In the genomic region with DNA sequence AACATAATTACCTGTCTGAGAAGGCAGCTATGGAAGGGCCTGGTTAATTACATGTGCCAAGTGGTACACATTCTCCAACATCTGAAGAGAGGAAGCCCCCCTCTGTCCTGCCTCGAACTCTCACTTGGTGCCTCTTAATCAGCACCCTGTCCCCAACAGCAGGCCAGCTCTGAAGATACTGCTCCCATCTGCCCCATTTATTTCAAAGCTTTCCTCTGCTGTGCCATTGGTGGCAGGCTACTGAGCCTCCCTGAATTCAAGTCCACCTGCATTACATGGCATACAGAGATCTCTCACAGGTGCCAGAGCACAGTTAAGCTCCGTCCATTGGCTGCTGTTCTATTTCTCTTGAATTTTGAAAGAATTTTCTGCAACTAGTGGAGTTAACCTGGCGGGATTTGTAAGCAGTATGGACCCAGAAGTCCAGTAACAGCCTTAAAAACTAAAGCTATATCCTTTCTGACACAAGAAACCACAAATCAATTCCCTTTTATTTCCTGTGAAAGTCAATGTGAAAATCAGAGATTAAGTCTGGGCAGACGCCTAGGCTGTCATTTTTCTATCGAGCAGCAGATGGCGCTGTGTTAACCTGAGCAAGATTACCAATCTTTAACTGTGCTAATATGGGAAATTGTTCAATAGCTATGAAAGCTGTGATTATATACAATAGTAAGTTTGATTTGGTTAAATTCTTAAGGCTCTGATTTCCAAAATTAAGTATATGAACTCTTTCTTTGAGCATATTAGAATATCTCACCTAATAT, we compare ENCODE assay signal across 8 mouse cellular contexts. TPM values are rescaled to one million over a fixed set of nuclear protein-coding genes. Genes with fewer than 3 reads are reported as not detected.
DNase-seq lines count a peak whose midpoint lies in the region; ATAC-seq and TF ChIP-seq lines count a peak whose summit lies in the region.

No protein-coding gene starts in this region.

- no peak overlapping the region for H3K4me3 ChIP-seq in heart, adult 2 months
- H3K4me3 ChIP-seq in midbrain, embryonic 14.5 days (replicated peaks; ENCODE audit: low read depth, low read length) = no peak overlapping the region
- no peak overlapping the region for H3K4me3 ChIP-seq in midbrain, embryonic 15.5 days
- H3K4me3 ChIP-seq in MEL (ENCODE audit: control insufficient read depth in 1 of 2, insufficient read depth in 1 of 2, low read depth in 2 of 2, low read length in 2 of 2) = no peak overlapping the region
- no peak overlapping the region for H3K4me3 ChIP-seq in embryonic facial prominence, embryonic 11.5 days (ENCODE audit: low read depth, low read length)
- H3K4me3 ChIP-seq in neural tube, embryonic 11.5 days (ENCODE audit: low read depth, low read length) = no peak overlapping the region

- no peaks in the 10 kb centered on the region for H3K36me3 ChIP-seq in heart, adult 2 months (ENCODE audit: control insufficient read depth, insufficient read depth, low read length)
- H3K36me3 ChIP-seq in midbrain, embryonic 14.5 days (ENCODE audit: control insufficient read depth, insufficient read depth, low read length) = no peaks in the 10 kb centered on the region
- no peaks in the 10 kb centered on the region for H3K36me3 ChIP-seq in midbrain, embryonic 15.5 days (replicated peaks)
- H3K36me3 ChIP-seq in MEL (ENCODE audit: control insufficient read depth in 1 of 2, insufficient read depth in 2 of 2, low read length in 2 of 2) = no peaks in the 10 kb centered on the region
- H3K36me3 ChIP-seq in embryonic facial prominence, embryonic 11.5 days (replicated peaks; ENCODE audit: control insufficient read depth, insufficient read depth, low read depth, low read length) = no peaks in the 10 kb centered on the region
- H3K36me3 ChIP-seq in neural tube, embryonic 11.5 days (ENCODE audit: control insufficient read depth, insufficient read depth, low read length) = no peaks in the 10 kb centered on the region

- peak; percentile 37 for TF ChIP-seq RAD21 in MEL (IDR thresholded peaks at IDR 0.05; ENCODE audit: low read depth, low read length)

- H3K9me3 ChIP-seq in midbrain, embryonic 14.5 days (ENCODE audit: control insufficient read depth, low read length) = no peaks in the 10 kb centered on the region
- no peaks in the 10 kb centered on the region for H3K9me3 ChIP-seq in midbrain, embryonic 15.5 days
- H3K9me3 ChIP-seq in MEL (replicated peaks; ENCODE audit: insufficient read depth, low read length) = no peaks in the 10 kb centered on the region
- H3K9me3 ChIP-seq in embryonic facial prominence, embryonic 11.5 days (replicated peaks; ENCODE audit: control insufficient read depth, low read length) = no peaks in the 10 kb centered on the region
- no peaks in the 10 kb centered on the region for H3K9me3 ChIP-seq in neural tube, embryonic 11.5 days (ENCODE audit: control insufficient read depth, low read length)

- no peaks in the 10 kb centered on the region for H3K79me2 ChIP-seq in heart, adult 2 months (replicated peaks; ENCODE audit: control insufficient read depth, insufficient read depth, low read length)
- H3K79me2 ChIP-seq in MEL (ENCODE audit: control insufficient read depth, insufficient read depth, low read length, poor library complexity) = no peaks in the 10 kb centered on the region

- no peak overlapping the region for H3K4me2 ChIP-seq in midbrain, embryonic 14.5 days (ENCODE audit: low read length)
- H3K4me2 ChIP-seq in midbrain, embryonic 15.5 days = no peak overlapping the region
- no peak overlapping the region for H3K4me2 ChIP-seq in embryonic facial prominence, embryonic 11.5 days (ENCODE audit: low read depth, low read length)
- no peak overlapping the region for H3K4me2 ChIP-seq in neural tube, embryonic 11.5 days (ENCODE audit: low read depth)

- no peak for TF ChIP-seq POLR2A in heart, adult 2 months (IDR thresholded peaks at IDR 0.05; ENCODE audit: insufficient read depth, low read depth, low read length)
- TF ChIP-seq POLR2A in MEL (IDR thresholded peaks at IDR 0.05; ENCODE audit: control insufficient read depth in 1 of 2, insufficient read depth in 1 of 2, low read depth in 1 of 2, low read length in 2 of 2, poor library complexity in 1 of 2) = no peak

- H3K27me3 ChIP-seq in heart, adult 2 months (ENCODE audit: control insufficient read depth, insufficient read depth, low read length) = no peaks in the 10 kb centered on the region
- no peaks in the 10 kb centered on the region for H3K27me3 ChIP-seq in midbrain, embryonic 14.5 days (ENCODE audit: control insufficient read depth, insufficient read depth, low read length)
- no peaks in the 10 kb centered on the region for H3K27me3 ChIP-seq in midbrain, embryonic 15.5 days (replicated peaks)
- H3K27me3 ChIP-seq in MEL (ENCODE audit: control insufficient read depth in 1 of 2, insufficient read depth in 2 of 2, low read length in 2 of 2) = no peaks in the 10 kb centered on the region
- H3K27me3 ChIP-seq in embryonic facial prominence, embryonic 11.5 days (ENCODE audit: control insufficient read depth, insufficient read depth, low read length) = no peaks in the 10 kb centered on the region
- no peaks in the 10 kb centered on the region for H3K27me3 ChIP-seq in neural tube, embryonic 11.5 days (ENCODE audit: control insufficient read depth, insufficient read depth, low read length)

- TF ChIP-seq CTCF in heart, adult 2 months (IDR thresholded peaks at IDR 0.05) = peak; percentile 87
- TF ChIP-seq CTCF in MEL (IDR thresholded peaks at IDR 0.05 in 2 of 3, conservative IDR thresholded peaks at IDR 0.05 in 1 of 3; ENCODE audit: control insufficient read depth in 1 of 3, insufficient read depth in 1 of 3, low read depth in 2 of 3, low read length in 3 of 3, poor library complexity in 1 of 3, severe bottlenecking in 1 of 3) = peak; percentile 60 to 68 (median 67)

- no peak overlapping the region for H3K9ac ChIP-seq in heart, adult 2 months (ENCODE audit: low read depth, low read length)
- no peak overlapping the region for H3K9ac ChIP-seq in midbrain, embryonic 14.5 days (replicated peaks; ENCODE audit: low read length)
- H3K9ac ChIP-seq in midbrain, embryonic 15.5 days = no peak overlapping the region
- H3K9ac ChIP-seq in MEL (ENCODE audit: control insufficient read depth, low read depth, low read length, poor library complexity, severe bottlenecking) = no peak overlapping the region
- no peak overlapping the region for H3K9ac ChIP-seq in embryonic facial prominence, embryonic 11.5 days (replicated peaks; ENCODE audit: low read length)
- H3K9ac ChIP-seq in neural tube, embryonic 11.5 days (ENCODE audit: low read length) = no peak overlapping the region

- ATAC-seq in midbrain, embryonic 14.5 days (ENCODE audit: low FRiP score, low TSS enrichment) = no peak
- no peak for ATAC-seq in midbrain, embryonic 15.5 days (replicated peaks)
- ATAC-seq in embryonic facial prominence, embryonic 11.5 days (replicated peaks; ENCODE audit: insufficient number of reproducible peaks, low FRiP score, low TSS enrichment, low read depth) = 0 out of 2 replicates have a peak, but pooled peaks have one; percentile 6
- no peak for ATAC-seq in neural tube, embryonic 11.5 days (ENCODE audit: insufficient read depth, low FRiP score, low TSS enrichment)

- intact Hi-C loops in heart, adult 2 months (cut with DNase I) = loop anchor here (2.0 to 5.0 kb wide), 3 partner anchors 79 to 187 kb away; a partner anchor contains a TSS
- intact Hi-C loops in heart, postnatal 25 days (cut with DNase I) = loop anchor here (1.0 to 2.0 kb wide), 2 partner anchors 79 to 107 kb away; no protein-coding TSS in a partner anchor

- no peak for TF ChIP-seq EP300 in heart, adult 2 months (IDR thresholded peaks at IDR 0.05; ENCODE audit: insufficient read depth, low read depth, low read length)
- no peak for TF ChIP-seq EP300 in MEL (IDR thresholded peaks at IDR 0.05; ENCODE audit: low read depth in 1 of 2, low read length in 2 of 2)

- DNase-seq in heart, adult 2 months = peak in 1 of 2 experiments; percentile 52
- DNase-seq in heart, postnatal 25 days (ENCODE audit: low spot score) = no peak
- DNase-seq in midbrain, embryonic 14.5 days = peak; percentile 79
- DNase-seq in MEL (ENCODE audit: low read depth, low spot score) = peak; percentile 36
- DNase-seq in embryonic facial prominence, embryonic 11.5 days (ENCODE audit: low spot score) = peak; percentile 72
- peak; percentile 44 for DNase-seq in neural tube, embryonic 11.5 days (ENCODE audit: low spot score)
- DNase-seq in urinary bladder, postnatal 10 days (ENCODE audit: low spot score) = no peak

- no peak overlapping the region for H3K27ac ChIP-seq in heart, adult 2 months
- no peak overlapping the region for H3K27ac ChIP-seq in midbrain, embryonic 14.5 days (replicated peaks; ENCODE audit: low read depth, low read length)
- H3K27ac ChIP-seq in midbrain, embryonic 15.5 days = no peak overlapping the region
- H3K27ac ChIP-seq in MEL (ENCODE audit: control insufficient read depth, low read depth, low read length) = no peak overlapping the region
- no peak overlapping the region for H3K27ac ChIP-seq in embryonic facial prominence, embryonic 11.5 days (replicated peaks; ENCODE audit: low read depth, low read length)
- no peak overlapping the region for H3K27ac ChIP-seq in neural tube, embryonic 11.5 days (ENCODE audit: low read depth, low read length)

- peaks cover under 1% of the 10 kb centered on the region; the same call in 1 of the 2 replicates for H3K4me1 ChIP-seq in heart, adult 2 months (ENCODE audit: control insufficient read depth, insufficient read depth, low read length)
- H3K4me1 ChIP-seq in midbrain, embryonic 14.5 days (ENCODE audit: control insufficient read depth, insufficient read depth, low read length) = no peaks in the 10 kb centered on the region
- no peaks in the 10 kb centered on the region for H3K4me1 ChIP-seq in midbrain, embryonic 15.5 days
- H3K4me1 ChIP-seq in MEL (ENCODE audit: control insufficient read depth in 1 of 2, insufficient read depth in 2 of 2, low read length in 2 of 2) = no peaks in the 10 kb centered on the region
- H3K4me1 ChIP-seq in embryonic facial prominence, embryonic 11.5 days (ENCODE audit: control insufficient read depth, insufficient read depth, low read length) = no peaks in the 10 kb centered on the region
- H3K4me1 ChIP-seq in neural tube, embryonic 11.5 days (ENCODE audit: control insufficient read depth, insufficient read depth, low read length) = no peaks in the 10 kb centered on the region

- WGBS in heart, adult 2 months = 31% methylated on average over 6 of the region's 6 CpGs
- 31% methylated on average over 6 of the region's 6 CpGs for WGBS in midbrain, embryonic 14.5 days
- 32% methylated on average over 6 of the region's 6 CpGs for WGBS in midbrain, embryonic 15.5 days
- WGBS in embryonic facial prominence, embryonic 11.5 days = 29% methylated on average over 6 of the region's 6 CpGs
- 29% methylated on average over 6 of the region's 6 CpGs for WGBS in neural tube, embryonic 11.5 days

RNA-seq across cellular contexts. Expression of a gene that starts 49.9 kb away (rescaled TPM):
- 1 to 10 TPM; 5.6 to 7.6 TPM for total RNA-seq in heart, adult 2 months (2021)
- 6.1 and 8.0 TPM in 2 replicates for polyA plus RNA-seq in heart, adult 2 months (2012; rRNA removed)
- 1 to 10 TPM; 8.2 to 8.4 TPM for total RNA-seq in heart, postnatal 25 days (2021)
- polyA plus RNA-seq in midbrain, embryonic 14.5 days (2014; fragmentation: Nextera tagmentation; extraction: Ambion mirVana) = 0.43 and 0.70 TPM in 2 replicates
- 0.93 and 1.3 TPM in 2 replicates for polyA plus RNA-seq in midbrain, embryonic 15.5 days (2015; fragmentation: Nextera tagmentation; extraction: Ambion mirVana)
- 0.04 TPM in 1 of 2 replicates, not detected in the other for total RNA-seq in MEL (2012; rRNA removed)
- polyA plus RNA-seq in MEL (2012; ENCODE audit: insufficient read depth in 1 of 2, insufficient read length in 2 of 2, low read depth in 1 of 2, low replicate concordance in 2 of 2, missing spikeins in 1 of 2) = under 1 TPM in 1 of 2 experiments, not detected in 1; 0.10 TPM
- polyA plus RNA-seq in embryonic facial prominence, embryonic 11.5 days (2014; fragmentation: Nextera tagmentation; extraction: Ambion mirVana) = 1.6 and 3.0 TPM in 2 replicates
- polyA plus RNA-seq in neural tube, embryonic 11.5 days (2014; fragmentation: Nextera tagmentation; extraction: Ambion mirVana) = 1.4 and 1.9 TPM in 2 replicates

Comparison
In these comparisons a context has a peak if more than half of its experiments do, and no peak if none do; other contexts are left out.
1. DNase-seq: peak in midbrain, embryonic 14.5 days (single experiment), MEL (single experiment), embryonic facial prominence, embryonic 11.5 days (single experiment) and neural tube, embryonic 11.5 days (single experiment); none in heart, postnatal 25 days (single experiment) and urinary bladder, postnatal 10 days (single experiment).